Mouse (Mus musculus): ENCODE measurements around the gene Ets1.

The Ets1 gene

DNA sequence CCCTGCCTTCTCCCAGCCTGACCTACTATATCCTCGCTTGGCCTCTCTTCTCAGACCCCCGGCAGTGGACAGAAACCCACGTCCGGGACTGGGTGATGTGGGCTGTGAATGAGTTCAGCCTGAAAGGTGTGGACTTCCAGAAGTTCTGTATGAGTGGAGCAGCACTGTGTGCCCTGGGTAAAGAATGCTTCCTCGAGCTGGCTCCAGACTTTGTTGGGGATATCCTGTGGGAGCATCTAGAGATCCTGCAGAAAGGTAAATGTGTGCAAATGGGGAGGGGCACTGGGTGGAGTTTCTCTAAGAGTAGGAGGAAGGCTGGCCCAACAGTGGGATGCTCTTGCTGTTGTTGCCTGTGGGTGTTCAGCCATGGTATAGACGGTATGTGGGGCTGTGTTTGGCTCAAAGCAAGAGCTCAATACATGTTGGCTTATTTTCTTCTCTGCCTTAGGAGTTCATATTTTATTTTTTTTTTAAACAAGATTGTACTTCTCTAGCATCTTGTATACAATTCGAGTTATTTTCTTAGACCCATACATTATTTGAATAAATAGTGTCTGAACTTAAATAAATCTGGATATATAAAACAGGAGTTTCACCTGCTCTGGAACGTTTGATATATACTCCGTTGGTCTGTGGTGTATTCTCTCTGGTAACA, 94.1 kb downstream of the Ets1 start:
- DNase-seq (ENCODE audit: low read depth, low spot score), result no peak

DNA sequence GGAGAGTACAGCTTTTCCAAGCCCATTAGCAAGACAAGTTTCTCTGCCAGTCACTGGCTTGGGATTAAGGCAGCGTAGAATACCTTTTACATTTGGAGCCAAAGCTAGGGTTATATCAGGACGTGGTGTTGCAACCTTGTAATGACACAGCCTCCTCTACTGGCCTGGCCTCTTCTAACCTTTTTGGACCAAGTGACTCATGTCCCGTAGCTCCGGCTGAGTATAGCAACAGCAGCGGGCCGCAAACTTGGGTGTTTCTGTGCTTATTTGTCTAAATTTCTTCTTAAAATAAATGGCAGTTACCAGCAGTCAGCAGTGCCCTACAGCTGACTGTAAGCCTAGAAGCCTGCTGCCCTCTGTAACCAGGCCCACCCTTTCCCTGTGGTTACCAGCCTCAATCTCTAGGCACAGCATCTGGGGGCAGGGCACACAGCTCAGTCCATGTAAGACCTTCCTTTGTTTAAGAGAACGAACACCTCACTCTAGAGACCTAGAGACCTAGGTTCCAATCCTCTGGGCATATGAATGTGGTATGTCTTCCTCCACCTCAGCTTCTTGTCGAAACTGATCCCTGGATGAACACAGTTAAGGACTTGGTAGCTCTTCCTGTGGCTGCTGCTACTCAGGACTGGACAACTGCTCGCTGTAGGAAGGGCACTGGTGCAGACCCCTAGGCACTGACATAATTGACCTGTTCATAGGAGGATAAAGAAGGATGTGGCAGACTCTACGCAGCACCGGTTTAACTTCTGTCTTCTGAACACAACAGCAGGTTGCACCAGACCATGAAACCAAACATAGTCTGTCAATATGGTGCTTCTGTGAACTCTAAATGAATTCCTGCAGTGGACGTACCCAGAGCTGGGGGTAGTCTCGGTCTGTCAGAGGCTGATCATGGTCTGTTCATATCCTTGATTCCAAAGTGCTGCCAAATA, 94.9 kb downstream of the Ets1 start:
- no peak for DNase-seq (ENCODE audit: low read depth, low spot score)

DNA sequence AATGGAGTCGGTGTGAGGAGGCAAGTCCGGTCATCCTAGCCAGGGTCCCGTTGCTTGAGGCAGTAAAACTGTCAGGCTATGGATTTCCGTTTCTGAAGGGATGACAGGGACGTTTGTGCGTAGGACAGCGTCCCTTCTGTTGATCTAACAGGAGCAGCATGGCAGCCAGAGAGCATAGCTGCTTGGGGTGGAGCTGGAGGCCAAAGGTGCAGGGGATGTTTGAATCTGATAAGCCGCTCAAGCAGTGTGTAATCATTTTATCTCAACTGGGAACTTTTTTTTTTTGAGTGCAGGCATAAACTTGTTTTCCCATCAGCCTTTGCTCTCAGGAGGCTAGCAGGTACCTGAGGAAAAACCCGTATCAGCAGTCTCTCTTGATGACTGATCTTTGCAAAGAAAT, 95.8 kb downstream of the Ets1 start:
- no peak for DNase-seq (ENCODE audit: low read depth, low spot score)

DNA sequence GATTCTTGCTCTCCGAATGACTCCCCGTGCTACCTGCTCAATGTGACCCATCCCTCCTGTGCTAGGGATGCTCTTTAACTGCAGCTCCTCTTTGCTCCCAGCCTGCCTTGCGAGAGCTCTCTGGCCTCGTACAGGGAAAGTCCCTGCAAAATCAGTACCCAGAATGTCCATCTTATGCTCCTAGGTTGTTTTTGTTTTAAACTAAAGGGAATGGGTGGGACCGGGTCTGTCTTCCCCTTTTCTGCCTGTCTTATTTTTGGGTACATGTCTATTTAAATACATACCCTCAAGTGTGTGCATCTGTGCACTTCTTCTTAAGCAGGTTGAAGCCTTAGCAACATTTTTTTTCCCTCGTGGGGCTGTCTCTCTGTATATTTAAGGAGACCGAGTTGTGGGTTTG, 99.0 kb downstream of the Ets1 start:
- no peak for DNase-seq (ENCODE audit: low read depth, low spot score)

DNA sequence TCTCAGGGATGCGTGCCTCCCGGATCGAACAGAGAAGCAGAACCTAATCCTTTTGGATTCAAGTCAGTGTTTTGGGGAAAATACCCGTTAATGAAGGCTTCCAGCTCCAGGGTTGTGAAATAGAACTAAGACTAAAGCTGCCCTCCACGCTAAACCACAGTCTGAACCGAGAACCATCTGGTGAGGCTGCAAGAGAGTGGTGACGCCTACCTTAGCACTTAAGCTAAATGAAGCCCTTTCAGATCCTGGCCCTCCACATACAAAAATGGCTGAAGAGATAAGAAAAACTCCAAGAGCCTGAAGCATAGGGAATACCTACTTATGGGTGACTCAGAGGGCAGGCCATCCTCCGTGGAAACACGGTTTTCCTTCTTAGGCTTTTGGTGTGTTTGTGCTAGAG, 100.0 kb downstream of the Ets1 start:
- no peak for DNase-seq (ENCODE audit: low read depth, low spot score)

DNA sequence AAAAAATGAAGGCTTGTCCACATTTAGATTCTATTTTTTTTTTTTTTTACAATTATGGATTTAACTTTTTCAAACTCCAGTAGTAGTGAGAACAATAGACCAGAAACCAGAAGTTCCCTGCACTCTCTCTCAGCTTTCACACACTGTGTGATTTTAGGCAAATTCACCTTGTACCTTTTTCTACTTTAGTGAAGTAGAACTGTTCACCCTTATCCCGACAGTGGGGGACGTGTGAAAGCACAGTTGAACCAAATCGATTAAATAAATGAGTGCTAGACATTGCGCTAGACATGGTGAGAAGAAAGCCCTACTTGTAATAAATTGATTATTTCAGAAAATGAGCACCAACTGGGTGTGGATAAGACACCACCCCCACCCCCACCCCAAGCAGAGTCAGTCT, 104.0 kb downstream of the Ets1 start:
- DNase-seq (ENCODE audit: low read depth, low spot score), result no peak

DNA sequence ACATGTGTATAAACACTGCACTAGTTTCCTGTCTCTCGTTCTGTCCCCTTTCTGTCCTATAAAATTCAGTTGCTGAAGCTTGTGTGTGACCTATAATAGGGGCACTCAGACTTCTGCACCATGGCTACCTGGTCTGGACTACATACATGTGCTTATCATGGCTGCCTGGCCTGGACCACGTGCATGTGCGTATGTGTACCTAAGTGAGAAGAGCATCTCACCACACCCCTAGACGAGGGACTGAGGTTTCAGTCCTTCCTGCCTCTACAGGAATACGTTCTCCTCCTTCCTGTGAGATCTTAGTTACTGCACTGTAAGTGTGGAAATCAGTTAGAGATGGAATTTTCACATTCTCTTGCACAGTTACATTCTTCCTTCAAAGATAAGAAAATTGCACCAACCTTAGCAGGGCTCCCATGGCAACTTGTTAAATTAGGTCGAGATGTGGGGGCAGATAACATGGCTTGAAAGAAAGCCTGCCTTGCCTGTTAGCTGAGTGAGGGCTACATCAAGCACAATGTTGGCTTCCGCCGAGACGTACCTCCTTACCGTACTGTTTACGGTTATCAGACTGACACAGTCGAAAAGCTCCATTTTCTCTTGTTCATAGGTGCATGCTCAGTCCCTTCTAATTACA, 104.8 kb downstream of the Ets1 start:
- DNase-seq (ENCODE audit: low read depth, low spot score), result no peak

DNA sequence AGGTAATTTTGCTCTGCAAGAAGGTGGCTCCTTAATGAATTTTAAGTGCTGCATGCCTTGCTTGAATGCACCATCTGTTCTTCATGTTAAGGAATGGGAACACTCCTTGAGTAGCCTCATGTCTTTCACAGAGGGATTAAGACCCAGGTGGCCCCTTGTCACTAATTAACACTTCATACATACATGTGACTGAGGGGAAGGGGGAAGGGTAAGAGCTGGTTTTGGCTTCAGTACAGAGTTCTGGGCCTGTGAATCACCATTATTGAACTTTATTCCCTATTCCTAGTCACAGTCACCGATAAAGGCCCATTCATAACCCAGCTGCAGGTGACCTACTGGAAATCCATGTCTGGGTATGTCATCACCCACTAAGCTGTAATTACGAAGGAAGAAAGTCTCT, 105.7 kb downstream of the Ets1 start:
- DNase-seq (ENCODE audit: low read depth, low spot score), result no peak

DNA sequence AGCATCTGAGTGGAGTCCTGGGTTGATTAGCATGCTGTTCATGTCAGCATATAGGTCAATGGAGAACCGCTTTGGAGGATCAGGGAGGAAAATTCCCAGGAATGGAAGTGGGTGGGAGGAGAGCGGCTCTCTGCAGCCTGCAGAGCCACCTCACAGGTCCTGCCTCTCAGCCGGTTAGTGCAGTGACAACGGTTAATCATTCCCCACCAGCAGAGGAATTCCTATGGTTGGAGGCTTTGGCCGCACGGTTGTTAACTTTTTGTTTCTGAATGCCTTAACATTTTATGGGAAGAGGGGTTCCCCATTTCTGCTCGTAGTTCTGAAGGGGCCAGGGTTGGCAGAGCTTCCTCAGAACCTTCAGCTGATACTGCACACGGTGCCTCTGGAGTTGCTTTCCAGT, 107.1 kb downstream of the Ets1 start:
- no peak for DNase-seq (ENCODE audit: low read depth, low spot score)

DNA sequence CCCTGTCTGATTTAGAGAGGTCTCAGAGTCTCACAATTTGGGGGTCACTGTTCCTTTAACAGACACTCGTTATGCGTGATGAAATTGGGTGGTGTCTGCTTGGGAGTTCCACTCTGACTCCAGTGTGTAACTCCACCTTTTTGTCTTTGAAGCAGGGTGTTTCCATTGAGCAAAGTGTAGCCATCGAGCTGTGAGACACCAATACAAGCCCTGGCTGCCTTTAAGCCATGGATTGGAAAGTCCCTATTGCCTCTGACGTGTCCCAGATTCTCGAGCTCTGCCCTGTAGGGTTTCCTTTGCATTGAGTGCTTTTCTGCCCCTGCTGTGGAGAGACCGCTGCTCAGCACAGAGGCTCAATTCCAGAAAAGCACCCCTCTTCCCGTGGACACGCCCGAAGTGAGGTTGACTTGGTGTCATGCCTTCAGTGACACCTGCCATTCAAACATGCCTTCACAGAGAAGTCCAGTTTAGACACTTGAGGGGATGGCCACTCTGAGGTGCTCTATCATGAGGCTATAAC, 107.7 kb downstream of the Ets1 start:
- no peak for DNase-seq (ENCODE audit: low read depth, low spot score)

DNA sequence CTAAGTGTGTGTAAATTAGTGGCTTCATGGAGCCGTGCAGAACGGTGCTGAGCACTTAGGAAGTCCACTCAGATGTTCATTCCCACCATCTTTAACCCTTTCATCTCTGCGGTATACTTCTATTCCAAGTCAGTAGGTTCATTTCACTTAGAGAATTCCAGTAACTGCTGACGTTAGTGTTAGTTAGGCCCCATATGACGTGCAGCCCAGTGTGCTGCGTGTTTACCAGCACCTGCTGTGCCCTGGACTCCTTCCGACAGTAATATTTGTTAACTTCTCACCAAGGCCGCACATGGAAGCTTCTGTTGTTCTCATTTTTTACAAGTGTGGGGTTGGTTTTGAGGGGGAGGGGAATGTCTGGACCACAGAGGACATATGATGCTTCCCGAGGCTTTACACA, 108.3 kb downstream of the Ets1 start:
- no peak for DNase-seq (ENCODE audit: low read depth, low spot score)

DNA sequence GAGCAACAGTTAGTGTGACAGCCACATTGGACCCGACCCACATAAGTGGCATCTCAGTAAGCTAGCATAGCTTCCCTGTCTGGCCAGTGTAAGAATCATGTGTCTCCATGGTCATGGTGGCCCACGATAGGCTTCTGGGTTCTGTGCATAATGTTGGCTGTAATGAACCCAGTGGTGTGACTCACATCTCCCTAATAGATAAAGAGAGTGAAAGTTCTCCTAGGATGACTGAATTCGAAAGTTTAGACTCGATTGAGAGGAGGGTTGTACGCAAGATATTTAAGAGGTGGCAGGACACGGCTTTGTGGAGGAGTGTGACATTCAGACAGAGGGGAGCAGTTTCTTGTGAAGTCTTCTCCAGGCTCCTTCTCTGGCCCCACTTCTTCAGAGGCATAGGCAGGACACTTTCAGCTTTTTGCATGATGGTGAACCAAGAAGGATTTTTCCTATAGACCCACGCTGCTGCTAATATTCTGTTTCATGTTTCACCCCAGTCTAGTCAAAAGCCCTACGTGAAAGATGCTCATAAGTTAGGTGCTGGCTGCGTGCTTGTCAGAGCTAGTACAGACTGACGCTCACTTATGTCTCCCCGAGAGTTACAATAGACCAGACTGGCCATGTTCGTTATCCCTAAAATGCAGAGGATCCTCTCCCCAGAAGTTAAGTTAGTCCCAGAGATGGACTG, 109.2 kb downstream of the Ets1 start:
- no peak for DNase-seq (ENCODE audit: low read depth, low spot score)

DNA sequence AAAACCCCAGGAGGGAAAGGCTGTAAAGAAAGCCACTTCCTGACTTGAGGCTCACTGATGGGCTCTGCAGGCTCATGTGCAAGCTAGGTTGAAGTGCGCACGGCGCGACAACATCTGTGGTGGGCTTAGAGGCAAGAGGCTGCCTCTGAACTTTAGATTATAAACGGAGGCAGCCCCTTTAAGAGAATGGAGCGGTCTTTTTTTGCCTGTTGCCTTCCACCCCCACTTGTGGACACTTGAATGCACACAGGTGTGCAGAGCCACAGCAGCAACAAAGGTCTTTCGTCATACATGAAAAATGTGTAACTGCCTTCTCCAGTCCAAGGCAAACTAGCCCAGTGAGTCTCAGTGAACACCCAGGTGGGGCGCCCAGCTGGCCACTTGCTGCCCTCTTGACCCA, 110.0 kb downstream of the Ets1 start:
- no peak for DNase-seq (ENCODE audit: low read depth, low spot score)

DNA sequence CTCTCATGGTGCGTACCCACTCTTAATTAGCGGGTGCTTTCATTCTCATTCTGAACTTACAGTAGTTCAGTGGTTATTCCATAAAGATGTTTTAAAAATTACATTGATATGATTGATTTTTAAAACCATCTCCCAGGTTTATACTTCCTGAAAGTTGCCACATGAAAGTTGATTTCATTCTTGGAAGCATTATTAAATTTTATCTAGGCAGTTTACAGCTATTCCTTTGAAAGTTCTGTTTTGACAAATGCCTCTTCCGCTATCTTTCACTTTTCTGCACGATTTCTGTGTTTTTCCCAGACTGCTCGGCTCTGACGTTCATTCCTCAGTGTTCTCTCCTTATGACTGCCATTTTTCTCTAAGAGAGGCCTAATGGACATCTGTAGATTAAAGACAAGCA, 110.6 kb downstream of the Ets1 start:
- no peak for DNase-seq (ENCODE audit: low read depth, low spot score)

DNA sequence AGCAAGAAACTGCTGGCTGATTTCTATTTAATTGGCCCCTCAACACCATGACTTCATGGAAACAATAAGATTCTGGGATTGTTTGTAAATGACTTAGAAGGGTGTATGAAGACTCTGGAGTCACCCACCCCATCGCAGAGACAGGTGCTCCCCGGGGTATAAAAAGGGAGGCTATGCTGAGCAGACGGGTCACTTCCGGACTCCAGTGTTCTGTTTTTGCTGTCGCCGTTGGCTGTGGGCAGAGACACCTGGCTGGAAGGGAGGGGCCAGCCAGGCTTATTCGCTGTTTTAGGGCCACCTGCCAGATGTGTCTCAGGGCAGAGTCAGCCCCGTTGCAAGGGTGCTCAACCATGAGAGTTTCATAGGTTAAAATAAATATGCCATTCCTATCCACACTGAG, 111.6 kb downstream of the Ets1 start:
- no peak for DNase-seq (ENCODE audit: low read depth, low spot score)

DNA sequence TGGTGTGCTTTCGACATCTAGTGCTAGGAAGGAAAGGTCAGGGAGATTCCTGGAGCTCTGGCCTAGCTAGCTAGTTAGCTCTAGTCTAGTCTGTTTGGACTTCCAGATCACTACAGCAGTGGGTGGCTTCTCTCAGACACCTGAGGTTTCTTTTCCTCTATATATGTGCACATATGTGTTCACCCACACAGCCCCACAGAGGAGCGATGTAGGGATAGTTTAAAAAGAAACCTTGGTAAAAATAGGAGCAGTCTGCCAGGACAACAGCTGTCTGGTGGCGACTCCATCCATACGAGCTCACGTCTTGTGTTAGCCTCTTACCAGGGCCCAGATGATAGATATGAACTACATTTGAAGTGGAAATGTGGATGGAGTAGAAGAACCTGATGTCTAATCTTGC, 112.5 kb downstream of the Ets1 start:
- no peak for DNase-seq (ENCODE audit: low read depth, low spot score)

DNA sequence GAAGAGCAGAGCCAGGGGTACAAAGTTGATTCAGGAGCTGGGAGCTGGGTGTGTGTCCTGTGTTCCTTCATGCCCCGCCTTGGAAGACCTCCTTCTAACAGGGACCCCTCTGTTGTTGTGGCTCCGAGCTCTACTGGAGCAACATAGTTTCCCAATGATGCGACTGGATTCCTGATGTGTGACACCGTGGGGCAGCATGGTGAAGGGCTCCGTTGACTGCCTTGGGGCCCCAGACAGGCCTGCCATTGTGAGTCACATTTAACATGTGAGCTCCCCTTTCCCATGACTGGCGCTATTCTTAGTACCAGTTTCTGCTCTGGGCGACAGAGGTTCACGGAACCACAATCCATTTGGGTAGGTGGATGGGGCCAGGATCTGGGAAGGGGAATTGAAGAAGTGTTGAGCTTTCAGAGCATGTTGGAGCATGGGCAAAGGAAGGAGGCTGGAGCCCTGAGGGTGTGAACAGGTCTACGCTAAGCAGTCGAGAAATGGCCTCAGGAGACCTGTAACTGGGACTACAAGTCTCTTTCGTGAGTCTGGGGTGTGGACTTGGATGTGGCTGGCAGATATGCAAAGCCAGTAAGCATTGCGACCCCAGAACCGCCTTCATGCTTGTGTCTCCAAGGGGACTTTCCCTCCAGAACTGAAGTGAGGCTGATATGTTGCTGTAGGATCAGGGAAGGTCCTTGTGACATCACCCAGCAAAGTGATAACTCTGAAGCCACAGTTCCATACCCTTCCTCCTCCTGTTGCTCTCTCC, 113.9 kb downstream of the Ets1 start:
- no peak for DNase-seq (ENCODE audit: low read depth, low spot score)

DNA sequence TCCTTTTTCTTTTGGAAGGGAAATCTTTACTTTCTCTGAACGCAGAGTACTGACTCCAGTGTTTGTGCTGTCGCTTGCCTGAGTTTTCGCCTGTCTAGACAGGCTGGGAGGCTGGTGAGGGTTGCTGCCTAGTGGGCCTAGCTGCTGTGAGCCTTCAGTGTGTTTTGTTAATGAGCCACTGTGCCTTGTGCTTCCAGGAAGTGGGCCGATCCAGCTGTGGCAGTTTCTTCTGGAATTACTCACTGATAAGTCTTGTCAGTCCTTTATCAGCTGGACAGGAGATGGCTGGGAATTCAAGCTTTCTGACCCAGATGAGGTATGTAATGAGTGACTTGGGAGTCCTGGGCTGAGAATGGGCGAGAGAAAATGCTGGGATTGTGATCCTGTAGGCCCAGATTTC, 116.6 kb downstream of the Ets1 start:
- DNase-seq (ENCODE audit: low read depth, low spot score), result no peak

DNA sequence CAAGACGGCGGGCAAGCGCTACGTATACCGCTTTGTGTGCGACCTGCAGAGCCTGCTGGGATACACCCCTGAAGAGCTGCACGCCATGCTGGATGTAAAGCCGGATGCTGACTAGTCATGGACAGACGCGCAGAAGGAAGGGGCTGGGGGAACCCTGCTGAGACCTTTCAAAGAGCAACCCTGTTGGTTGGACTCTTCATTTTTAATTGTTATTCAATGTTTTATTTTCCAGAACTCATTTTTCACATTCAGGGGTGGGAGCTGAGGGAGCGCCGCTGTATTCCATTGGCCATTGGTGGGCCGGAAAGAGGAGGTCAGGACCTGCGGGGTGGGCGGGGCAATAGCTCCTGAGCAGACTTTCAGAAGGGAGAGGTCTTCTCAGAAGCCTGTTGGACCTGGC, 118.3 kb downstream of the Ets1 start:
- DNase-seq (ENCODE audit: low read depth, low spot score), result no peak

DNA sequence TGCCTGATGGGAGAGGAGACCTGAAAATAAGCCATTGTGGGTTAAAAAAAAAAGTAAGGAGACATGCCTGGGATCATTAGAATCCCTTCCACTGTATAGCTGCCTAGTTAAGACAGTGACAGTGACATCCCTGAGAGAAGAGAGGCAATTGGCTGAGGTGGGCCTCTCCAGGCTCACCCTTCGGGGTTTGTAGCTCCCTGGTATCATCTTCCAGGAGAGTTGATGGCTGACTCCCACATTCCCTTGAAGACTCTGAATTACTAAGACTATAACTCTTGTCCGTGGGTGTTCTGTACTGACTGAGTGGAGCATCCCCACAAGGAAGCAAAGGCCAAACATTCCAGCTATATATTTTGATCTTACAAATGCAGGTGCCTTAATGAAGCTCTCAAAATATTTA, 120.0 kb downstream of the Ets1 start:
- DNase-seq (ENCODE audit: low read depth, low spot score), result no peak

DNA sequence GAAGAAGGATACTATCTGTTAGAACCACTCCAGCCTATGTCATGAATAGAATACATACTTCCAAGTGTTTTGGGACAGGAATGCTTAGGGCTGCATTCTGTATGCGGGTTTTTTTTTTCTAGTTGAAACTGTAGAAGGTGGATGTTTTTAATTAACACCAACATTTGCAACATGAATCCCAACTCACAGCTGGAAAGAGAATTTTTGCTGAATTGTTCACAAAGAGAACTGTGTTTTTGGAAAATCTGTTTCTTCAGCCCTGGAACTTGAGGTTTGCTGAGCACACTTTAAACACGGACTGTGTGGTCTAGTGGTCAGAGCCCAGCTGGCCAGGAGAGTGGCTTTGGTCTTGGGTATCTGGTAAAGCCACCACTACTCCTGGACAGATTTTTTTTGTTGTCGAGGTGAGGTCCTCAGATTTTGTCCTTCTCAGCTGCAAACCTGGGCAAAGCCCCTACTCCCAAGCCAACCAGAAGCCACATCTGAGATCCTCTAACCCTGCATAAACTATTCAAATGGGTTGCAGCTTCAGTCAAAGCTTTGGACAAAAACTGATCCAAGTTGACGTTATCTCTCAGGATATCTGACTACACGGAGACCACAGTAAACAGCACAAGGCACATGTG, 122.4 kb downstream of the Ets1 start:
- DNase-seq (ENCODE audit: low read depth, low spot score), result no peak

All from mesoderm, embryonic 11.5 days (tissue).